Mouse (Mus musculus) ES-Bruce4 (cell line): Measurements from ENCODE around the gene Slc25a35.
"Not testable (repeated sequence)": the region's sequence is repeated elsewhere in the genome, so short reads cannot be mapped to it uniquely, and the experiment has no call there.

Source experiments
- CTCF ChIP-seq: IDR thresholded peaks from one replicate; pipeline ENCODE4 v1.8.1; 2011; ENCODE audit warnings: low read depth, low read length
- EP300 ChIP-seq: IDR thresholded peaks from 2 replicates; pipeline ENCODE4 v1.6.1; 2011; ENCODE audit warnings: low read depth, low read length; ENCODE audit not compliant: insufficient read depth
- POLR2A ChIP-seq: IDR thresholded peaks from one replicate; pipeline ENCODE4 v1.8.1; 2011; ENCODE audit warnings: low read length; ENCODE audit not compliant: insufficient read depth

DNA sequence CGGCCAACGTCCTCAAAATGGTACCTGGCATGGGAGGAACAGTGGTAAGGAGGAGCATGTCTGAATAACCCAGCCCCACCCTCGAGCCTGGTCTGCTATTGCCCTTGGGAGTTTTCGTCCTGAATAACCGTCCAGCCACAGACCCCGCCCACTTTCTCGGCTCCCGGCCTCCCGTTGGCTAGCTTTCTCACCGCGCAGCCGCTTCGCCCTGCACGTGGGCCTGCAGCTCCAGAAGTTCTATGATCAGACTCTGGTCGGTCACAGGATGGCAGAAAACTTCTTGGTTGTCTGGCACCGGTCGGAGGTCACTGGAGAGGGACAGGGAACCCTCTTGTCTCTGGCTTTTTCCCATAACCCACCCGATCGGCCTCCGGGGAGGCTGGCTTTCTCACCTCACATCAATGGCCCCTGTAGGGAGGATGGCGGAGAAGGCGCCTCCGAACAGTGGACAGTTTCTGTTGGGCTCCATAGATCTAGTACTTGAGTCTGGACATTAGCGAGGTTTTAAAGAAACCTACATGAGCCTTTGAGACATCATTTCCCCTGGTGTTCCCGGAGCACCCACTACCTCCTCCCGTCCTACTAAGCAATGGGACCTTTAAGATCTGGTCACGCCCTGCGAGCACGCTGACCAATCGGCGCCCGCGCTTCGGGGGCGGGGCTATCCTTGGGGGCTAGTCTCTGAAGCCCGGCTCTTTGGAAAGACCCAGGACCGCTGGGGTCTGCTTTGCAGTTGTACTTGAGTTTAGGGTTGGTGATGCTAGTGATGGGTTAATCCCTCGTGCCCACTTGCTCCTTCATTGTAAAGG lies 5.5 kb downstream of the Slc25a35 start:
- peak; percentile 42 for TF ChIP-seq POLR2A
- not testable (repeated sequence) for TF ChIP-seq CTCF, EP300
